Mouse (Mus musculus) bone marrow, adult 2 months (tissue): ENCODE data around the gene Cenpx. TPM values are rescaled to one million over a fixed set of nuclear protein-coding genes. Genes with fewer than 3 reads are reported as not detected.

Experiments used
- H3K27ac ChIP-seq: fragments of 200-500 bp; 2 replicates; pipeline ENCODE4 v1.5.1; 2012; ENCODE audit warnings: low read depth, mild to moderate bottlenecking, control low read depth, inconsistent platforms, low read length; ENCODE audit not compliant: control insufficient read depth, poor library complexity, insufficient read depth
- H3K4me1 ChIP-seq: fragments of 200-500 bp; 2 replicates; pipeline ENCODE4 v1.6.1; 2011; ENCODE audit warnings: low read length; ENCODE audit not compliant: control insufficient read depth, insufficient read depth
- H3K4me3 ChIP-seq: fragments of 200-500 bp; replicated peaks from 2 replicates; pipeline ENCODE3; 2011; ENCODE audit warnings: mild to moderate bottlenecking, low read depth, low read length, control low read depth; ENCODE audit not compliant: control insufficient read depth
- CTCF ChIP-seq: fragments of 200-500 bp; IDR thresholded peaks from 2 replicates; pipeline ENCODE4 v1.5.1; 2011; ENCODE audit warnings: low read length, control low read depth; ENCODE audit not compliant: control insufficient read depth, insufficient read depth
- POLR2A ChIP-seq: fragments of 200-500 bp; IDR thresholded peaks from 2 replicates; pipeline ENCODE4 v1.6.1; 2011; ENCODE audit warnings: low read depth, mild to moderate bottlenecking, control low read depth, low read length, borderline replicate concordance; ENCODE audit not compliant: control insufficient read depth
- WGBS: fragments of 180-500 bp; shearing (Covaris S2); methylation state at CpG from one replicate; pipeline ENCODE4 v1.1.7; 2018; 5-methylcytosine and 5-hydroxymethylcytosine counted together
- polyA plus RNA-seq: library from polyadenylated mRNA; stranded (reverse); fragments of >200 nt; gene quantifications from 2 replicates; pipeline ENCODE4 v1.2.4, GENCODE M21; 2011; ENCODE audit warnings: low replicate concordance; ENCODE audit not compliant: missing spikeins, insufficient read depth, insufficient read length

Cenpx gene
- polyA plus RNA-seq, 1 experiment: 57.8 TPM

DNA sequence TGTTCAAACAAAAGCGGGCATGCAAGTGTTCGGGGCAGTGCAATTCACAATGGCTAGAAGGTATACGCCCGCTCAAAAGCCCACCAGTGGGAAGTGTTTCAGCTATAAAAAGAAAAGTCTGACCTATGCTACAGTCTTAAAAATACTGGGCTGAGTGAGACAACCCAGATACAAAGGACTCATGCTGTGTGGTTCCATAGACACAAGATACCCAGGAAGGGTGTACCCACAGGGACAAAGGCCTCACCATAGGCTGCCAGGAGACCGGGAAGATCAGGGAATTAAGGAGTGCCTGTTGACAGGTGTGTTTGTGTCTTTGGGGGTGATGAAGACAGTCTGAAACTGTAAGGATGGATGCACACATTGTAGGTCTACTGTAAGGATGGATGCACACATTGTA, 49.8 kb downstream of the Cenpx start:
- WGBS: 84% methylated on average over 5 of the region's 5 CpGs
- Histone ChIP-seq H3K4me3 (no peak overlapping the region), H3K4me1 (no peaks in the 10 kb centered on the region), H3K27ac (no peak overlapping the region)
- no peak for TF ChIP-seq CTCF
- no peak for TF ChIP-seq POLR2A

DNA sequence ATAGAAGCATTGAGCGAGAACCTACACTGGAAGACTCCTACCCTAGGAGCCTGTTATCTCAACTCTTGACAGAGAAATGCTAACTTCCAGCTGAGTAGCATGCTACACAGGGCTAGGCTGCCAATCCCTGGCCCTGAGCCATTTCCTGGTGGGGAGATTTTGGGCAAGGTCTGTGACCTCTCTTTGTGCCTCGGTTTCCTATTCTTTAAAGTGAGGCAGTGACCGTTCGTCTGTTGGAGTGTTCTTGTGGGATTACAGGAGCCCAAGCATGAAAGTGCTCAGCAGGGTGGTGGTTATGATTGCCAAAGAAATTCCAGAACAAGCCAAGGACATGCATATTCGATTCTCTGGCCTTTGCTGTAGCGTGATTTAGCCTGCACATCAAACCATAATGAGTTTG, 50.8 kb downstream of the Cenpx start:
- no peaks in the 10 kb centered on the region for H3K4me1 ChIP-seq
- no peak overlapping the region for H3K4me3 ChIP-seq
- TF ChIP-seq CTCF: no peak
- no peak for TF ChIP-seq POLR2A
- no peak overlapping the region for H3K27ac ChIP-seq
- WGBS: 75% methylated on average over 6 of the region's 6 CpGs

DNA sequence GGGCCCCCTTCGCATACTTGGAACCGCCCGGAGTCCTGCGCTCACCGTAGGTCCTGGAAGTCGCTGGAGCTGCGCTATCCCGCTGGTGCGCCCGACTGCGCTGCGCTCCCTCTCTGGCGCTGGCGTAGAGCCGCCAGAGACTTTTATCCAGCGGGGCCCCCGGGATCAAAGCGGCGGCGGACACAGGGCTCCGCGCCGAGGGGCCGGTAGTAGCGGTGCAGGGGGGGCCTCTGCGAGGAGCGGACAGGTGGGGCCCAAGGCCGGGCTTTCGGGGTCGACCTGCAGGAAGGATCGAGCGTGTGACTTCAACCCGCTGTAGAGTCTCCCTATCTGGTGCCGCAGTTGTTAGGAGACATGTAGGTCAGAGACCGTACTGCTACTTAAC, 52.5 kb downstream of the Cenpx start, which contains the start of gene Notum:
Gene Notum, minus strand, starts transcription at position 100 of the 385 bp plus-strand sequence.
- TF ChIP-seq POLR2A: no peak
- TF ChIP-seq CTCF: no peak
- Histone ChIP-seq H3K4me1 (no peaks in the 10 kb centered on the region), H3K4me3 (no peak within 1 kb of the TSS), H3K27ac (no peak within 1 kb of the TSS; the same call in 1 of the 2 replicates)
- 5% methylated on average over 35 of the region's 35 CpGs for WGBS

Other genes starting within 250 kb of the Cenpx start
- gene Arl16, start 246.1 kb downstream of the Cenpx start, polyA plus RNA-seq: 5.5 and 6.7 TPM in 2 replicates
- 60.4 and 87.1 TPM in 2 replicates for gene Mrpl12, start 229.1 kb downstream of the Cenpx start, polyA plus RNA-seq
- 20.6 and 21.0 TPM in 2 replicates for gene Slc25a10, start 221.9 kb downstream of the Cenpx start, polyA plus RNA-seq
- gene Gcgr, start 183.0 kb downstream of the Cenpx start, polyA plus RNA-seq: 0.81 and 1.3 TPM in 2 replicates
- gene Mcrip1, start 164.0 kb downstream of the Cenpx start, polyA plus RNA-seq: 72.1 and 86.5 TPM in 2 replicates
- not detected in 2 replicates for gene Ppp1r27, start 162.6 kb downstream of the Cenpx start, polyA plus RNA-seq
- gene P4hb, start 140.5 kb downstream of the Cenpx start, polyA plus RNA-seq: 86.5 and 236 TPM in 2 replicates
- gene Arhgdia, start 132.1 kb downstream of the Cenpx start, polyA plus RNA-seq: 112 and 172 TPM in 2 replicates
- gene Alyref, start 115.4 kb downstream of the Cenpx start, polyA plus RNA-seq: 165 and 174 TPM in 2 replicates
- 26.6 and 32.6 TPM in 2 replicates for gene Anapc11, start 115.3 kb downstream of the Cenpx start, polyA plus RNA-seq
- 3.8 TPM in 1 of 2 replicates, not detected in the other for gene Npb, start 105.3 kb downstream of the Cenpx start, polyA plus RNA-seq
- 45.4 and 46.8 TPM in 2 replicates for gene Pcyt2, start 95.8 kb downstream of the Cenpx start, polyA plus RNA-seq
- gene Sirt7, start 88.5 kb downstream of the Cenpx start, polyA plus RNA-seq: 67.9 and 138 TPM in 2 replicates
- 61.7 and 86.9 TPM in 2 replicates for gene Mafg, start 80.1 kb downstream of the Cenpx start, polyA plus RNA-seq
- gene Pycr1, start 70.0 kb downstream of the Cenpx start, polyA plus RNA-seq: 2.3 TPM in 1 of 2 replicates, not detected in the other
- 6.7 TPM in 1 of 2 replicates, not detected in the other for gene Myadml2, start 65.6 kb downstream of the Cenpx start, polyA plus RNA-seq
- not detected in 2 replicates for gene Notum, start 52.6 kb downstream of the Cenpx start, polyA plus RNA-seq
- 82.0 and 94.3 TPM in 2 replicates for gene Aspscr1, start 40.8 kb downstream of the Cenpx start, polyA plus RNA-seq
- 25.5 and 41.4 TPM in 2 replicates for gene Lrrc45, start 187 bp upstream of the Cenpx start, polyA plus RNA-seq
- 2.4 and 5.8 TPM in 2 replicates for gene Rac3, start 7.7 kb upstream of the Cenpx start, polyA plus RNA-seq
- gene Dcxr, start 13.5 kb upstream of the Cenpx start, polyA plus RNA-seq: 7.4 and 9.4 TPM in 2 replicates
- 3.8 and 8.0 TPM in 2 replicates for gene Cbr2, start 18.4 kb upstream of the Cenpx start, polyA plus RNA-seq
- 15.5 and 52.5 TPM in 2 replicates for gene Hmga1b, start 49.1 kb upstream of the Cenpx start, polyA plus RNA-seq
- gene Rfng, start 70.5 kb upstream of the Cenpx start, polyA plus RNA-seq: 9.1 and 19.9 TPM in 2 replicates
- 29.6 and 38.0 TPM in 2 replicates for gene Gps1, start 70.5 kb upstream of the Cenpx start, polyA plus RNA-seq
- 24.2 and 57.6 TPM in 2 replicates for gene Dus1l, start 82.7 kb upstream of the Cenpx start, polyA plus RNA-seq
- 6.1 and 16.1 TPM in 2 replicates for gene Fasn, start 110.8 kb upstream of the Cenpx start, polyA plus RNA-seq
- gene Ccdc57, start 219.1 kb upstream of the Cenpx start, polyA plus RNA-seq: 2.7 and 14.6 TPM in 2 replicates
- gene Slc16a3, start 234.7 kb upstream of the Cenpx start, polyA plus RNA-seq: 14.3 and 50.1 TPM in 2 replicates